Mouse (Mus musculus): Measurements from ENCODE around the gene Tulp2.

DNA sequence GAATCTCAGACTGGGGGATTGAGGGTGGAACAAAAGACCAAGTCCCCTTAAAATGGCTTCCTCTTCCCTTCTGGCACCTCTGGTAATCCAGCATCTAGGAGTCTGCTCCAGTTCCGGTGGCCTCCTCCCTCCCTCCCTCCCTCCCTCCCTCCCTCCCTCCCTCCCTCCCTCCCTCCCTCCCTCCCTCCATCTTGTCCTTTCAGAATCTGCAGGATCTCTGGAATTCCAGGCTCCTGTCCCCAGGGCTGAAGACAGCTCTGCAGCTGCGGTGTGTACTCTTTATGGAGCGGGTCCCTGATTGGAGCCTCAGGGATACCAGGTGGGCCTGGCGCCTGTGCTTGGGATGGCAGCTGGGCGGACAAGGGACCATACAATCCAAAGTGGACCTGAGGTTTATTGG, 20.4 kb upstream of the Tulp2 start:
- TF ChIP-seq TCF12 (IDR thresholded peaks at IDR 0.05; ENCODE audit: insufficient read depth, poor library complexity, severe bottlenecking) (no peak), POLR2AphosphoS2 (IDR thresholded peaks at IDR 0.05; ENCODE audit: insufficient read length, low read depth) (no peak), POLR2A (IDR thresholded peaks at IDR 0.05; ENCODE audit: insufficient read length, low read depth) (no peak), E2F4 (IDR thresholded peaks at IDR 0.05; ENCODE audit: insufficient read depth) (no peak), MYOD1 (IDR thresholded peaks at IDR 0.05; ENCODE audit: control insufficient read depth in 1 of 3, insufficient read length in 2 of 3, low read depth in 2 of 3) (peak in 2 of 3 experiments; percentile 37 to 54), SRF (IDR thresholded peaks at IDR 0.05; ENCODE audit: control insufficient read depth, insufficient read length, low read depth) (no peak), MAX (IDR thresholded peaks at IDR 0.05; ENCODE audit: low read depth) (no peak), TCF3 (IDR thresholded peaks at IDR 0.05; ENCODE audit: insufficient read length, low read depth) (no peak)
